Mouse (Mus musculus): ENCODE results near the gene Slc6a21. TPM values are rescaled to one million over a fixed set of nuclear protein-coding genes. Genes with fewer than 3 reads are reported as not detected.

Slc6a21 gene
- polyA plus RNA-seq, 1 experiment from 2014 or later, result not detected

DNA sequence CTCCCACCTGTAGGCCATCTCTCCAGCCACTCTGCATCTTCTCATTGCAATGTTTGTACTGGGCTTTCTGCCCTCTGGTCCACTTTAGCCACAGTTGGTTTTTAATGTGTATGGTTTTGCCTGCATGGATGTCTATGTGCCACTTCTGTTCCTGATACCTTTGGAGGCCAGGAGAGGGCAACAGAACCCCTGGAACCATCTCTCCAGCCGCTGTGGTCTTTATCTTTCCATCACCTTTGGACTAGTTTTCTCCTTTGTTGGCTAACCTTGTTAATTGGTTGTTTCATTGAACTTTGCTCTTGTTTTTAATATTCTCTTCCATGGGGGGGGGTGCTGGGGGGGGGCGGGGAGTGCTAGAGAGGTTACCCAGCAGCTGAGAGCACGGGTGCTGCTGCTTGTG is 13.0 kb upstream of the Slc6a21 start:
- peaks cover 15% of the 10 kb centered on the region for H3K27me3 ChIP-seq (ENCODE audit: control insufficient read depth, insufficient read depth, low read length)
- no peak overlapping the region for H3K9ac ChIP-seq (ENCODE audit: low read depth, low read length)
- H3K4me2 ChIP-seq, result no peak overlapping the region
- H3K4me3 ChIP-seq (ENCODE audit: low read depth, low read length), result no peak overlapping the region
- no peak for ATAC-seq (replicated peaks; ENCODE audit: insufficient number of reproducible peaks, low FRiP score, low TSS enrichment)
- H3K9me3 ChIP-seq (replicated peaks; ENCODE audit: control insufficient read depth, low read length), result no peaks in the 10 kb centered on the region
- H3K36me3 ChIP-seq (ENCODE audit: control insufficient read depth, insufficient read depth, low read length), result no peaks in the 10 kb centered on the region
- WGBS (ENCODE audit: insufficient replicate concordance), result 58% methylated on average over 3 of the region's 3 CpGs
- H3K4me1 ChIP-seq (ENCODE audit: control insufficient read depth, insufficient read depth, low read length), result peaks cover 16% of the 10 kb centered on the region; the same call in 1 of the 2 replicates
- H3K27ac ChIP-seq (ENCODE audit: low read depth, low read length), result no peak overlapping the region

- no peaks in the 10 kb centered on the region for H3K9me3 ChIP-seq (replicated peaks; ENCODE audit: control insufficient read depth, low read length)
- peaks cover 11% of the 10 kb centered on the region; the same call in 1 of the 2 replicates for H3K27me3 ChIP-seq (ENCODE audit: control insufficient read depth, insufficient read depth, low read length)
- no peak overlapping the region for H3K4me2 ChIP-seq
- no peak overlapping the region for H3K4me3 ChIP-seq (ENCODE audit: low read depth, low read length)
- WGBS (ENCODE audit: insufficient replicate concordance), result 71% methylated on average over 1 of the region's 1 CpGs
- H3K27ac ChIP-seq (ENCODE audit: low read depth, low read length), result no peak overlapping the region
- H3K36me3 ChIP-seq (ENCODE audit: control insufficient read depth, insufficient read depth, low read length), result no peaks in the 10 kb centered on the region
- no peak for ATAC-seq (replicated peaks; ENCODE audit: insufficient number of reproducible peaks, low FRiP score, low TSS enrichment)
- no peak overlapping the region for H3K9ac ChIP-seq (ENCODE audit: low read depth, low read length)
- H3K4me1 ChIP-seq (ENCODE audit: control insufficient read depth, insufficient read depth, low read length), result peaks cover 16% of the 10 kb centered on the region; the same call in 1 of the 2 replicates
These were observed 11.8 kb upstream of the Slc6a21 start for GRCm38 (mm10) chr7:45265518-45265917.

GRCm38 (mm10) chr7:45272786-45273412 is 4.4 kb upstream of the Slc6a21 start:
- Histone ChIP-seq H3K9me3 (replicated peaks; ENCODE audit: control insufficient read depth, low read length) (no peaks in the 10 kb centered on the region), H3K27me3 (ENCODE audit: control insufficient read depth, insufficient read depth, low read length) (peaks cover 11% of the 10 kb centered on the region), H3K9ac (ENCODE audit: low read depth, low read length) (no peak overlapping the region), H3K4me3 (ENCODE audit: low read depth, low read length) (no peak overlapping the region), H3K27ac (ENCODE audit: low read depth, low read length) (no peak overlapping the region), H3K36me3 (ENCODE audit: control insufficient read depth, insufficient read depth, low read length) (no peaks in the 10 kb centered on the region), H3K4me1 (ENCODE audit: control insufficient read depth, insufficient read depth, low read length) (no peaks in the 10 kb centered on the region; the same call in 1 of the 2 replicates), H3K4me2 (no peak overlapping the region)
- WGBS (ENCODE audit: insufficient replicate concordance), result 79% methylated on average over 10 of the region's 10 CpGs
- no peak for ATAC-seq (replicated peaks; ENCODE audit: insufficient number of reproducible peaks, low FRiP score, low TSS enrichment)

- WGBS (ENCODE audit: insufficient replicate concordance), result 81% methylated on average over 8 of the region's 8 CpGs
- peaks cover 6% of the 10 kb centered on the region; the same call in 1 of the 2 replicates for H3K27me3 ChIP-seq (ENCODE audit: control insufficient read depth, insufficient read depth, low read length)
- H3K36me3 ChIP-seq (ENCODE audit: control insufficient read depth, insufficient read depth, low read length), result no peaks in the 10 kb centered on the region
- no peaks in the 10 kb centered on the region; the same call in 1 of the 2 replicates for H3K4me1 ChIP-seq (ENCODE audit: control insufficient read depth, insufficient read depth, low read length)
- no peaks in the 10 kb centered on the region for H3K9me3 ChIP-seq (replicated peaks; ENCODE audit: control insufficient read depth, low read length)
- no peak overlapping the region for H3K4me2 ChIP-seq
- no peak for ATAC-seq (replicated peaks; ENCODE audit: insufficient number of reproducible peaks, low FRiP score, low TSS enrichment)
- H3K4me3 ChIP-seq (ENCODE audit: low read depth, low read length), result no peak overlapping the region
- H3K9ac ChIP-seq (ENCODE audit: low read depth, low read length), result no peak overlapping the region
- no peak overlapping the region for H3K27ac ChIP-seq (ENCODE audit: low read depth, low read length)
These were observed 3.6 kb upstream of the Slc6a21 start for GRCm38 (mm10) chr7:45273672-45274071.

DNA sequence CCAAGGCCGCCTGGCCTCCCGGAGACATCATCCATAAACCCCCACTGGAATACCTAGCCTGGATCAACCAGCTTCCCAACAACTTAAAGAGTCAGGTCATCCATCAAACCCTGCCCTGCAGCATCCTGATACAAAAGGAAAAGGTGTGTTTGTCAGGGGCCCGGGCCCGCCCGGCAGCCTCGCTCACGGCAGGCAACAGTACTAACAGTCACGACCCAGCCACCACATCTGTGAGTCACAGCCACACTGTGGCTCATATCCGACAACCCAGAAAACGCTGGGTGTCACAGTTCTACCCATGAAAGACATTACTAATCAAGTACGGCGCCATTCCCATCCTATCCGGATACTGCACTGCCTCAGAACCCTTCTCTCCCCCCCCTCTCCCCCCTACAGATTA is 9.2 kb downstream of the Slc6a21 start:
- no peaks in the 10 kb centered on the region for H3K4me1 ChIP-seq (ENCODE audit: control insufficient read depth, insufficient read depth, low read length)
- no peak overlapping the region for H3K9ac ChIP-seq (ENCODE audit: low read depth, low read length)
- H3K36me3 ChIP-seq (ENCODE audit: control insufficient read depth, insufficient read depth, low read length), result no peaks in the 10 kb centered on the region
- no peaks in the 10 kb centered on the region; the same call in 1 of the 2 replicates for H3K9me3 ChIP-seq (replicated peaks; ENCODE audit: control insufficient read depth, low read length)
- no peak overlapping the region for H3K4me3 ChIP-seq (ENCODE audit: low read depth, low read length)
- no peak overlapping the region for H3K27ac ChIP-seq (ENCODE audit: low read depth, low read length)
- H3K27me3 ChIP-seq (ENCODE audit: control insufficient read depth, insufficient read depth, low read length), result peaks cover 3% of the 10 kb centered on the region; the same call in 1 of the 2 replicates
- no peak overlapping the region for H3K4me2 ChIP-seq
- ATAC-seq (replicated peaks; ENCODE audit: insufficient number of reproducible peaks, low FRiP score, low TSS enrichment), result no peak
- WGBS (ENCODE audit: insufficient replicate concordance), result 77% methylated on average over 13 of the region's 13 CpGs

GRCm38 (mm10) chr7:45296626-45297025 is 19.3 kb downstream of the Slc6a21 start:
- WGBS (ENCODE audit: insufficient replicate concordance), result 76% methylated on average over 1 of the region's 1 CpGs
- H3K27ac ChIP-seq (ENCODE audit: low read depth, low read length), result no peak overlapping the region
- no peak overlapping the region for H3K4me3 ChIP-seq (ENCODE audit: low read depth, low read length)
- no peaks in the 10 kb centered on the region for H3K27me3 ChIP-seq (ENCODE audit: control insufficient read depth, insufficient read depth, low read length)
- no peaks in the 10 kb centered on the region for H3K36me3 ChIP-seq (ENCODE audit: control insufficient read depth, insufficient read depth, low read length)
- ATAC-seq (replicated peaks; ENCODE audit: insufficient number of reproducible peaks, low FRiP score, low TSS enrichment), result no peak
- no peaks in the 10 kb centered on the region for H3K9me3 ChIP-seq (replicated peaks; ENCODE audit: control insufficient read depth, low read length)
- no peak overlapping the region for H3K4me2 ChIP-seq
- no peak overlapping the region for H3K9ac ChIP-seq (ENCODE audit: low read depth, low read length)
- H3K4me1 ChIP-seq (ENCODE audit: control insufficient read depth, insufficient read depth, low read length), result no peaks in the 10 kb centered on the region

GRCm38 (mm10) chr7:45297563-45297962 is 20.2 kb downstream of the Slc6a21 start:
- no peak overlapping the region for H3K4me3 ChIP-seq (ENCODE audit: low read depth, low read length)
- no peaks in the 10 kb centered on the region for H3K9me3 ChIP-seq (replicated peaks; ENCODE audit: control insufficient read depth, low read length)
- H3K4me2 ChIP-seq, result no peak overlapping the region
- H3K36me3 ChIP-seq (ENCODE audit: control insufficient read depth, insufficient read depth, low read length), result no peaks in the 10 kb centered on the region
- H3K27ac ChIP-seq (ENCODE audit: low read depth, low read length), result no peak overlapping the region
- H3K4me1 ChIP-seq (ENCODE audit: control insufficient read depth, insufficient read depth, low read length), result no peaks in the 10 kb centered on the region
- no peaks in the 10 kb centered on the region for H3K27me3 ChIP-seq (ENCODE audit: control insufficient read depth, insufficient read depth, low read length)
- no peak for ATAC-seq (replicated peaks; ENCODE audit: insufficient number of reproducible peaks, low FRiP score, low TSS enrichment)
- H3K9ac ChIP-seq (ENCODE audit: low read depth, low read length), result no peak overlapping the region
- WGBS (ENCODE audit: insufficient replicate concordance), result 64% methylated on average over 3 of the region's 3 CpGs

GRCm38 (mm10) chr7:45299752-45300151 is 22.4 kb downstream of the Slc6a21 start:
- Histone ChIP-seq H3K4me3 (ENCODE audit: low read depth, low read length) (no peak overlapping the region), H3K9ac (ENCODE audit: low read depth, low read length) (no peak overlapping the region), H3K27me3 (ENCODE audit: control insufficient read depth, insufficient read depth, low read length) (no peaks in the 10 kb centered on the region), H3K27ac (ENCODE audit: low read depth, low read length) (no peak overlapping the region), H3K4me1 (ENCODE audit: control insufficient read depth, insufficient read depth, low read length) (0 out of 2 replicates have a peak, but pooled peaks cover under 1% of the 10 kb centered on the region), H3K9me3 (replicated peaks; ENCODE audit: control insufficient read depth, low read length) (no peaks in the 10 kb centered on the region), H3K36me3 (ENCODE audit: control insufficient read depth, insufficient read depth, low read length) (no peaks in the 10 kb centered on the region), H3K4me2 (no peak overlapping the region)
- WGBS (ENCODE audit: insufficient replicate concordance), result 13% methylated on average over 5 of the region's 5 CpGs
- ATAC-seq (replicated peaks; ENCODE audit: insufficient number of reproducible peaks, low FRiP score, low TSS enrichment), result 0 out of 2 replicates have a peak, but pooled peaks have one; percentile 55

GRCm38 (mm10) chr7:45300270-45300669 is 23.0 kb downstream of the Slc6a21 start:
- Histone ChIP-seq H3K4me1 (ENCODE audit: control insufficient read depth, insufficient read depth, low read length) (0 out of 2 replicates have a peak, but pooled peaks cover 3% of the 10 kb centered on the region), H3K4me3 (ENCODE audit: low read depth, low read length) (no peak overlapping the region), H3K27ac (ENCODE audit: low read depth, low read length) (no peak overlapping the region), H3K27me3 (ENCODE audit: control insufficient read depth, insufficient read depth, low read length) (no peaks in the 10 kb centered on the region), H3K36me3 (ENCODE audit: control insufficient read depth, insufficient read depth, low read length) (no peaks in the 10 kb centered on the region), H3K4me2 (no peak overlapping the region), H3K9me3 (replicated peaks; ENCODE audit: control insufficient read depth, low read length) (no peaks in the 10 kb centered on the region), H3K9ac (ENCODE audit: low read depth, low read length) (no peak overlapping the region)
- ATAC-seq (replicated peaks; ENCODE audit: insufficient number of reproducible peaks, low FRiP score, low TSS enrichment), result no peak
- WGBS (ENCODE audit: insufficient replicate concordance), result 18% methylated on average over 6 of the region's 6 CpGs
